Mouse (Mus musculus) embryonic facial prominence, embryonic 11.5 days (tissue): ENCODE measurements at regions not wholly inside any gene's neighbourhood (a gene's known extent, or its start where the extent isn't known, plus 50 kb on each side); places are given as distances from the start of the nearest gene placed in this dataset.

Source experiments
- ATAC-seq: fragments of 200-750 bp; cut with Nextera tagmentation; replicated peaks from 2 replicates; pipeline ENCODE4 v1.8.0; 2017; ENCODE audit warnings: low read depth; ENCODE audit not compliant: insufficient number of reproducible peaks, low FRiP score, low TSS enrichment
- DNase-seq: peaks from one replicate; pipeline ENCODE4 v3.0.0-alpha.2; 2015; ENCODE audit warnings: low spot score
- H3K27ac ChIP-seq: fragments of 300-500 bp; sonication (generic); replicated peaks from 2 replicates; pipeline ENCODE4 v1.5.1; 2014; ENCODE audit warnings: mild to moderate bottlenecking, low read depth, low read length, control low read depth
- H3K27me3 ChIP-seq: fragments of 300-500 bp; sonication (generic); 2 replicates; pipeline ENCODE4 v1.6.1; 2014; ENCODE audit warnings: mild to moderate bottlenecking, low read length, moderate library complexity, mixed read lengths; ENCODE audit not compliant: control insufficient read depth, insufficient read depth
- H3K36me3 ChIP-seq: fragments of 300-500 bp; sonication (generic); replicated peaks from 2 replicates; pipeline ENCODE4 v1.6.1; 2014; ENCODE audit warnings: low read depth, mild to moderate bottlenecking, low read length, moderate library complexity, mixed read lengths; ENCODE audit not compliant: control insufficient read depth, insufficient read depth
- H3K4me1 ChIP-seq: fragments of 300-500 bp; sonication (generic); 2 replicates; pipeline ENCODE4 v1.6.1; 2014; ENCODE audit warnings: low read length, mixed read lengths; ENCODE audit not compliant: control insufficient read depth, insufficient read depth
- H3K4me2 ChIP-seq: fragments of 300-500 bp; sonication (generic); 2 replicates; pipeline ENCODE4 v1.6.1; 2014; ENCODE audit warnings: low read depth, mild to moderate bottlenecking, control low read depth, low read length, moderate library complexity
- H3K4me3 ChIP-seq: fragments of 300-500 bp; sonication (generic); 2 replicates; pipeline ENCODE4 v1.5.1; 2014; ENCODE audit warnings: low read depth, low read length, control low read depth
- H3K9ac ChIP-seq: fragments of 300-500 bp; sonication (generic); replicated peaks from 2 replicates; pipeline ENCODE4 v1.6.1; 2014; ENCODE audit warnings: mild to moderate bottlenecking, control low read depth, low read length
- H3K9me3 ChIP-seq: fragments of 300-500 bp; sonication (generic); replicated peaks from 2 replicates; pipeline ENCODE4 v1.6.1; 2016; ENCODE audit warnings: mild to moderate bottlenecking, low read length, inconsistent platforms, mixed read lengths; ENCODE audit not compliant: control insufficient read depth
- WGBS: fragments of 180-500 bp; shearing (Covaris S2); extraction: QIAGEN DNeasy Blood & Tissue Kit; methylation state at CpG from one replicate; pipeline ENCODE4 v1.1.7; 2014; 5-methylcytosine and 5-hydroxymethylcytosine counted together

- ATAC-seq (no peak), DNase-seq (no peak)
- no peaks in the 10 kb centered on the region for H3K4me1 ChIP-seq
- no peaks in the 10 kb centered on the region for H3K36me3 ChIP-seq
- 79% methylated on average over 5 of the region's 5 CpGs for WGBS
- no peak overlapping the region for H3K4me3 ChIP-seq
- H3K4me2 ChIP-seq: no peak overlapping the region
- no peaks in the 10 kb centered on the region for H3K27me3 ChIP-seq
- no peak overlapping the region for H3K9ac ChIP-seq
- no peaks in the 10 kb centered on the region for H3K9me3 ChIP-seq
- no peak overlapping the region for H3K27ac ChIP-seq
Observed at GRCm38 (mm10) chr11:112855975-112856374, 74.0 kb downstream of the Sox9 start.

- Histone ChIP-seq H3K36me3 (no peaks in the 10 kb centered on the region), H3K9ac (no peak overlapping the region), H3K4me2 (no peak overlapping the region), H3K4me1 (no peaks in the 10 kb centered on the region), H3K4me3 (no peak overlapping the region), H3K27me3 (no peaks in the 10 kb centered on the region), H3K9me3 (no peaks in the 10 kb centered on the region), H3K27ac (no peak overlapping the region)
- 89% methylated on average over 7 of the region's 7 CpGs for WGBS
- ATAC-seq (no peak), DNase-seq (no peak)
Observed at GRCm38 (mm10) chr11:112859309-112859708, 77.3 kb downstream of the Sox9 start.

GRCm38 (mm10) chr11:112860797-112861196 is 78.8 kb downstream of the Sox9 start:
- WGBS: 24% methylated on average over 11 of the region's 11 CpGs
- no peak overlapping the region for H3K4me2 ChIP-seq
- H3K9me3 ChIP-seq: no peaks in the 10 kb centered on the region
- no peak overlapping the region for H3K27ac ChIP-seq
- no peaks in the 10 kb centered on the region; the same call in 1 of the 2 replicates for H3K27me3 ChIP-seq
- H3K9ac ChIP-seq: no peak overlapping the region
- ATAC-seq (peak; percentile 90), DNase-seq (peak; percentile 32)
- H3K36me3 ChIP-seq: no peaks in the 10 kb centered on the region
- H3K4me1 ChIP-seq: no peaks in the 10 kb centered on the region
- no peak overlapping the region for H3K4me3 ChIP-seq

GRCm38 (mm10) chr11:112861233-112861632 is 79.2 kb downstream of the Sox9 start:
- Histone ChIP-seq H3K9ac (no peak overlapping the region), H3K27ac (no peak overlapping the region), H3K9me3 (no peaks in the 10 kb centered on the region), H3K4me2 (no peak overlapping the region), H3K36me3 (no peaks in the 10 kb centered on the region), H3K27me3 (no peaks in the 10 kb centered on the region; the same call in 1 of the 2 replicates), H3K4me3 (no peak overlapping the region), H3K4me1 (no peaks in the 10 kb centered on the region)
- 76% methylated on average over 5 of the region's 5 CpGs for WGBS
- ATAC-seq (no peak), DNase-seq (no peak)

- Histone ChIP-seq H3K4me2 (no peak overlapping the region), H3K4me3 (no peak overlapping the region), H3K27ac (no peak overlapping the region), H3K9ac (no peak overlapping the region), H3K27me3 (no peaks in the 10 kb centered on the region; the same call in 1 of the 2 replicates), H3K9me3 (no peaks in the 10 kb centered on the region), H3K4me1 (no peaks in the 10 kb centered on the region; the same call in 1 of the 2 replicates), H3K36me3 (no peaks in the 10 kb centered on the region)
- 90% methylated on average over 9 of the region's 9 CpGs for WGBS
- ATAC-seq (no peak), DNase-seq (no peak)
Observed at GRCm38 (mm10) chr11:112865836-112866235, 83.8 kb downstream of the Sox9 start.

- H3K9me3 ChIP-seq: no peaks in the 10 kb centered on the region
- WGBS: 20% methylated on average over 5 of the region's 5 CpGs
- ATAC-seq (no peak), DNase-seq (no peak)
- H3K4me1 ChIP-seq: no peaks in the 10 kb centered on the region; the same call in 1 of the 2 replicates
- no peaks in the 10 kb centered on the region for H3K36me3 ChIP-seq
- no peak overlapping the region for H3K27ac ChIP-seq
- H3K4me3 ChIP-seq: no peak overlapping the region
- no peak overlapping the region for H3K4me2 ChIP-seq
- H3K27me3 ChIP-seq: no peaks in the 10 kb centered on the region; the same call in 1 of the 2 replicates
- H3K9ac ChIP-seq: no peak overlapping the region
Observed at GRCm38 (mm10) chr11:112869571-112869970, 87.5 kb downstream of the Sox9 start.

GRCm38 (mm10) chr11:112870201-112871035 is 88.4 kb downstream of the Sox9 start:
- Histone ChIP-seq H3K4me1 (no peaks in the 10 kb centered on the region; the same call in 1 of the 2 replicates), H3K9ac (peak overlapping the region; percentile 33), H3K4me3 (no peak overlapping the region), H3K9me3 (no peaks in the 10 kb centered on the region), H3K27me3 (no peaks in the 10 kb centered on the region), H3K4me2 (peak overlapping the region; percentile 36), H3K36me3 (no peaks in the 10 kb centered on the region), H3K27ac (peak overlapping the region; percentile 8; the same call in 1 of the 2 replicates)
- WGBS: 2% methylated on average over 16 of the region's 17 CpGs
- ATAC-seq (peak; percentile 96), DNase-seq (peak; percentile 73)

GRCm38 (mm10) chr11:112872677-112873367 is 90.8 kb downstream of the Sox9 start:
- Histone ChIP-seq H3K36me3 (no peaks in the 10 kb centered on the region), H3K27ac (no peak overlapping the region), H3K27me3 (no peaks in the 10 kb centered on the region), H3K4me3 (no peak overlapping the region), H3K9me3 (no peaks in the 10 kb centered on the region), H3K9ac (no peak overlapping the region), H3K4me2 (no peak overlapping the region), H3K4me1 (no peaks in the 10 kb centered on the region; the same call in 1 of the 2 replicates)
- DNase-seq: no peak
- no peak for ATAC-seq
- 60% methylated on average over 11 of the region's 11 CpGs for WGBS
